Mouse (Mus musculus): Measurements from ENCODE around the gene Trim67.
"Not testable (repeated sequence)": the region's sequence is repeated elsewhere in the genome, so short reads cannot be mapped to it uniquely, and the experiment has no call there.

Trim67 gene

DNA sequence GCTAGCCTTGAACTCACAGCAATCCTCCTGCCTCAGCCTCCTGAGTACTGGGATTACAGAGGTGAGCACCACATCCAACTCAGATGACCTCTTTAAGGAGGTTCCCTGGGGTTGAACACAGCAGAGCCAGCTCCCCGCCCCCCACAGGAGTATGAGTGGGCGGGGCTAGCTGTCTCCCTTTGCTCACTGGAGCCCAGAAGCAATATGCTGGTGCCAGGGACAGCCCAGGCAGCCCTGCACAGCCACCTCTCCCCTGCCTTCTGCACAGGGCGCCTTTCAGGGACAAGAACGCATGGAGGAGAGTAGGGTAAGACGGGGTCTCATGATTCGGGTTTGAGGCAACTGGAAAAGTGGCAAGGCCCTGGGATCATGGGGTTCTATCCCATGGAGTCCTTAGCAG lies 38.6 kb downstream of the Trim67 start:
- no peak for DNase-seq (ENCODE audit: low spot score in 2 of 2)

DNA sequence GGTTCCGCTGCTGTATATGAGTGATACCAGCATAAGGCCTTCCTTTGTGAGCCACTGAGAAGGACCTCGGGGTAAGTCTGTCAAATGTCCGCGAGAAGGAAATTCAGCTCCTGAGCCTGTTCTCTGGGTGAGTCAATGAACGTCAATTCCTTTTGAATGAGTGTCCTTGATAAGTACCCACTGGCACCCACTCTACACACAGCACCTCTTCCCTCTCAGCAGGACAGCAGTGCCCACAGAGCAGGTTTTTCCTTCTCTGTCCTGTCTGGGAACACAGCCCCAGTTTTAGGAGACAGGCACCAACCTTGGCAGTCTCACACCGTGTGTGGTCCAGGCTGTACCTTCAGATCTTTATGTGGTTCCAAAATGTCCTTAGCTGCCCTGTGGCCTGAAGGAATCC lies 39.0 kb downstream of the Trim67 start:
- DNase-seq (ENCODE audit: low spot score in 2 of 2) = no peak

DNA sequence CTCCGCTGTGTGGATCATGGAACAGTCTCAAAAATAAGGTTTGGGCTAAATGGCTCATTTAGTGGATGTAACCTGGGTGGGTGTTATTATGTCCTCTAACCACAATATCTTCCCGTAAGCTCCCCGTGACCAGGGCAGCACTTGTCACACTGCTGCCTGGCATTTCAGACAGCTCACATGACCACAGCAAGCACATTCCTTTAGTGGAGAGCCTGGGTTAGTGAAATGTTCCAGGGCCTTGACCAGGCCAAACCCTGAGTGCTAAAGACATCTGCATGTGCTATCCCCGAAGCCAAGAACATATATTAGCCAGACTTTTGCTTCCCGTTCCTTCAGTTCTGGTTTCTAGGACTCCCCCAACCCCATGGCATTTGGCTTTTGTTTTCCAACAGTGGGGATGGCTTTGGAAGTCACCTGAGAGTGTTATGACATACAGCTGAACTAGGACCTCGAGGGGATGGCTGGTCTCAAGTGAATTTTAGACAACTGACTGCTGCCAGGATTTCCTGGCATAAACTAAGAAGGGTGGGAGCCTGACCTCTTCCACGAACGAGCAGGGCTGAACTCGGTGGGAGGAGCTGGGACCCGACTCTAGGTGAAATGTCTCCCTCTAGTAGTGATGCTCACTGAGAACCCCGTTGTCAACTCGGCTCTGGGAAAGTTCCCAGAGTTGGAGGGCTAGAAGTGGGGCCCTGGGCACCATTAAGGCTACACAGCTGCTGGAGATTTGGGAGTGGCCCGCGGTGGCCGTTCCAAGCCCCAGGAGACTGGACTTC lies 40.7 kb downstream of the Trim67 start:
- no peak for DNase-seq (ENCODE audit: low spot score in 2 of 2)

DNA sequence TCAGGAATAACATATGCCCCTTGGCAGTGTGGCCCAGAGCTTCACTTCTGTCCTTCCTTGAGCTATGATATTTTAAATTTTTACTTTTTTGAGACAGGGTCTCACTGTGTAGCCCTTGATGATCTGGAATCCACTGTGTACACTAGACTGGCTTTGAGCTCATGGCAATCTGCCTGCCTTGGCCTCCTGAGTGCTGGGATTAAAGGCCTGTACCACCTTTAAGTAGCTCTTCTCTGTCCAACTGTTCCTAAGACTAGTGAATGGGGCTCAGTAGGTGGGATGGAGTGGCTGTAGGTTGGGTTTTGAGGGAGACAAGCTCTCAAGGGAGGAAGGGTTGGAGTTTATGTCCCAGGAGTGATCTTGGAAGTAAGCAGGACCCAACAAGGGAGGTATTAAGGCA lies 43.0 kb downstream of the Trim67 start:
- no peak for DNase-seq (ENCODE audit: low spot score in 2 of 2)

DNA sequence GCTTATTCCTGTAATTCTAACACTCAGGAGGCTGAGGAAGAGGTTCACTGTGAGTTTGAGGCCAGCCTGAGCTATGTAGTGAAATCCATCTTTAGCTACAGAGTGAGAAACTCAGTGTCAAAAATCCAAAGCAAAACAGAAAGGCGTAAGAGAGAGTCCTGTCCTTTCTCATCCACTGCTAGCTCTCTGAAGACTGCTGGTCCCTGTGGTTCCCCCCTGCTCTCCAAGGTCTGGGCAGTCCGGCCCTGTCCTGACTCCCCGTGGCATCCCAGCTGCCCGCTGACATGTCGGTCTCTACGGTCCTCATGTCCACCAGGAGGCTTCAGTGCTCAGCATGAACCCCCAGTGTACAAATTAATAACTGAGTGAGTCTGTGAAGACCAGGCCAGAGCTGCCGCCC lies 43.4 kb downstream of the Trim67 start:
- no peak for DNase-seq (ENCODE audit: low spot score in 2 of 2)

DNA sequence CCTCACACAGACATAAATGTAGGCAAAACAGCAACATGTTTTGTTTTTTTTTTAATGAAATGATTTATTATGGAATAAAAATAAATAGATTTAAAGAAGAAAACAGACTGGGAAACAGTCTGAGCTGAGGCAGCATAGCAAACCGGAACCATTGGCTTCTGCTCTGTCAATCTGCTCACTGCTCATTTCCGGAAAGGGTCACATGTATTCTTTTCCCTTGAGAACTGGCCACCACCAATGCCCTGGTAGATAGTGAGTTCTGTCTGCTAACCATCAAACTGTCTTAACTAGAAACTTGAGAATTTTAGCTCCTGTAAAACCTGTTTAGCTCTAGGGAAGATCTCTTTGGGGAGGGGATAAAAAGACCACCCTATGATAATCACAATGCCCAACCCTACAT lies 44.0 kb downstream of the Trim67 start:
- no peak for DNase-seq (ENCODE audit: low spot score in 2 of 2)

DNA sequence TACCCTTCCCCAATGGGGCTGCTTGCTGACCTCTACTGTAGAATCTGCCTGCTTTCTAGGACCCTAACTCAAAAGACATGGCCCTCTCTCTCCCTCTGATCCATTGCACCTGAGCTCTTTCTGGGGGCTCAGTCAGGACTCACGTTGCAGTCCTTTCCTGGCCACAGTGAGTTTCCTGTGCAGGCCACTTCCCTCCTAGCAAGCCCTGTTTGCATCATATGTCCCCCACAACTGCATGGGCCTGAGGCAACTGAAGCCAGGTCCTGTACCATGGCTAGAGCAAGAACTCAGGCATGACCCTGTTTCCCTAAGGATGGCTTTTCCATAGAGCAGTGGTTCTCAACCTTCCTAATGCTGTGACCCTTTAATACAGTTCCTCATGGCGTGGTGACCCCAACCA lies 45.1 kb downstream of the Trim67 start:
- DNase-seq (ENCODE audit: low spot score in 2 of 2) = no peak

DNA sequence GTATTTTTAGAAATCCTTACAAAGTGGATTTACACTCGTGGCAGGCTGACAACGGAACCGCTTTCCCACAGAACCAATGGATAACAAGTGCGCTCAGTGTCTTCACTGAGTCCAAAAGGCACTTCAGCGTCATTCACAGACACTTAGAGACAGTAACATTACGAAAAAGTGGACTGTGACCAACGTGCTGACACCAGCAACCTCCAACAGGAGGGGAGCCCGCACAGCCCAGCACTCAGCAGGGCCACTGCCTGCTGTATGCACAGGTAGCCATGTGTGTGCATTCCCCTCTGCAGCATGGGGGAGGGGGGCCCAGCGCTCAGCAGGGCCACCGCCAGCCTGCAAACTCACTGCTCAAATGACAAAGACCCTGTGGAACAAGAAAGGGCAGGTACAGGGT lies 46.5 kb downstream of the Trim67 start:
- no peak for DNase-seq (ENCODE audit: low spot score in 2 of 2)

DNA sequence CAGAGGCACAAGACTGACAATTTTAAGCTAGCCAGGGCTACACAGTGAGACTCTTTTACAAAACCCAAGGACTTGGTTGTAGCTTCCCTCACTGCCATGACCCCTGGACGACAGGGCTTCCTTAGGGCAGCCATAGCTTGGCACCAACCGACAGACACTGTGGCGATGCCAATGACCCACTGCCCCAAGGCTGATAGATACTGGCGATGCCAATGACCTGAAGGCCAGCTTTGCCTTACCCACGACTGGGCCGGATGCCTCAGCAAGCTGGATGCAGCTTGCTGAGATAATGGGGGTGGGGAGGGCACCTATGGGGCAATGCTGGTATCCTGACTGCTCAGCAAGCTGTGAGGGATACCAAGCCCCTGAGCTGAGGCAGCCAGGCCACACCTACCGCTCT lies 48.0 kb downstream of the Trim67 start:
- DNase-seq (ENCODE audit: low spot score in 2 of 2) = no peak

DNA sequence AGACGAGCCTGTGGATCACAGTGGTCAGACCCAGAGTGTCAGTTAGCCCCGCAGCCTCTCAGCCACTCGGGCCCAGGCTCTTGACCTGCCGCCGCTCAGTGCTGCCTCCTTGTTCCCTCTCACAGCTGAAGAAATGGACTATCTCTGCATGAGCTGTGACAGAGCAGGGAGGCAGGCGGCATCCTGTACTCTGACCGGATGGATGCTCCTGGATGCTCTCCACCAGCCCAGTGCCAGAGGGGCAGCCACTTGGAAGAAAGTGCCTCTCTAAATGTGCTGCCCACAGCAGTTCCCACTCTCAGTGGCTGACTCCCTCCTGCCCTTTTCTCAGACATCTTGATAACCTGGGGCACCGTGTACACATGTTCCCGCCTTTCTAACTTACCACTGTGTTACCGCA lies 48.9 kb downstream of the Trim67 start:
- no peak for DNase-seq (ENCODE audit: low spot score in 2 of 2)

DNA sequence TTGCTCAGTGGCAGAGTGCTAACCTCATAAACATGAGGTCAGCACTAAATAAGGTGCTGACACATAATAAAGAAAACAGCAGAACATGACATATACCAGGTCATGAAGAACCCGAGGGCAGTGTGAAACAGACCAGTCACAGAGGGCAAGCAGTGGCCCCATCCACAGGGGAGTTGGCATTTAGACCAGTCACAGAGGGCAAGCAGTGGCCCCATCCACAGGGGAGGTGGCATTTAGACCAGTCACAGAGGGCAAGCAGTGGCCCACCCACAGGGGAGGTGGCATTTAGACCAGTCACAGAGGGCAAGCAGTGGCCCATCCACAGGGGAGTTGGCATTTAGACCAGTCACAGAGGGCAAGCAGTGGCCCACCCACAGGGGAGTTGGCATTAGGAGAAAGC lies 50.0 kb downstream of the Trim67 start:
- DNase-seq (ENCODE audit: low spot score in 2 of 2) = not testable (repeated sequence)

DNA sequence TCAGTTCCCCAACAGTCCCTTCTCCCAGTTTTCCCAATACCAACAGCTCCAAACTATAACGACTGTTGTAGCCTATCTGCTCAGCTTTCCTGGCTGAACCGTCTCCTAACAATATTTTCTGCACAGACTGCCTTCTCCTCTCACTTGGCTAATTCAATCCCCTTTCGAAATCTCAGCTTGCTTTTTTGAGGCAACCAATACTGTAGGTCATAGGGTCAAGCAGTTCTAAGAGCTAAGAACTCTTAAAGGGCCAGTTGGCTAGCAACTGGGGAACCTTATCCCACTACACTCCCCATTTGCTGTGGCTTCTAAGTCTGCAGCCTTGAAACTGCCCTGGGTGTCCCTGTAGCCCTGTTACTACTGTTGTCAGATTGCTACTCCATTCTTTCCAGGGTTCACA lies 52.2 kb downstream of the Trim67 start:
- DNase-seq (ENCODE audit: low spot score in 2 of 2) = no peak

DNA sequence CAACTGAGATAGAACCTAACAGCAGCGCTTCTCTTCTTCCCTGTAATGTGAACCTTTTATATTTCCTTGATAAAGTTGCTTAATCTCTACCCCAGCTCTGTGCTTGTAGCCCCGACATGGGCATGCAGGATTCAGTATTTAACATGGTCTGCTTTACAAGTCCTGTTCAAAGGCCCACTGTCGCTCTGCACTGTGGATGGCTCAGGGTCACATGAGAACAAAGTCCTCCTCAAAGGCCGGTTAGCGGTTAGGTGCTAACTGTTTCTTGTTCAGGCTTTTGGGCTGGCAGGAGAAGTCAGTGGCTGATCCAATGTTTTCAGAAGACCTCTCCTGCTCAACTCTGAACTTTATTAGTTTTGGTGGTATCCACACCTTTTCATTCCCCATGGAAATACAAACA lies 52.7 kb downstream of the Trim67 start:
- no peak for DNase-seq (ENCODE audit: low spot score in 2 of 2)

DNA sequence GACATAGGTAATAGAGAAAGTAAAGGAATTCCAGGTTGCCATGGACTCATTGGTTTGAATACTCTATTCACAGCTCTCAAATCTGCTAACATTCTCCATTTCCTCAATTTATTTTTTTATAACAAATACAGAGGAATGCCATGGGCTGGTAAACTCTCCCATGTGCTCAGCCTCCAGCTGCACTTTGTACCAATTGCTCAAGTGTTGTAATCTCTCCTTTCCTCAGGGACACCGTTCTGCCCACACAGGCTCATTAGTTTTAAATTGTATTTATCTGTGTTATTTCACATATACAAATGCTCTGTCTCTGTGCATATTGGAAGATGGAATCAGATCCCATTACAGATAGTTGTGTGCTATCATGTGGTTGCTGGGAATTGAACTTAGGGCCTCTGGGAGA lies 60.6 kb downstream of the Trim67 start:
- no peak for DNase-seq (ENCODE audit: low spot score in 2 of 2)

DNA sequence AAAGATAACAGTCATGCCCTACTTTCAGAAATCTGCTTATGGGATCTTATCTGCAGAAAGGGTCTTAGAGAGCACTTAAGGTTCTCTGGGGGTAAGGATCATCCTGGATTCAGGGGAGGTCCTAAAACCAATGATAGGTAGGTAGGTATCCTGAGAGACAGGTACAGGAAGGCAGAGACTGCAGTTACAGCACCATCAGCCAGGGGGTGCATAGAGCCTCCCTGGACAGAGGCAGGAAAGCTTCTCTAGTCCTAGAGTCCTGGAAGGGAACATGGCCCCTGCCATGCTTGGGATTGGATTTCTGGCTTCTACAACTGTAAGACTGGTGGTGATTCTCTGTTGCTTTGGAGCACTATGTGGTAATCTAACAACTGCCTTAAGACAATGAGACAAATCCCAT lies 66.6 kb downstream of the Trim67 start:
- no peak for DNase-seq (ENCODE audit: low spot score in 2 of 2)

DNA sequence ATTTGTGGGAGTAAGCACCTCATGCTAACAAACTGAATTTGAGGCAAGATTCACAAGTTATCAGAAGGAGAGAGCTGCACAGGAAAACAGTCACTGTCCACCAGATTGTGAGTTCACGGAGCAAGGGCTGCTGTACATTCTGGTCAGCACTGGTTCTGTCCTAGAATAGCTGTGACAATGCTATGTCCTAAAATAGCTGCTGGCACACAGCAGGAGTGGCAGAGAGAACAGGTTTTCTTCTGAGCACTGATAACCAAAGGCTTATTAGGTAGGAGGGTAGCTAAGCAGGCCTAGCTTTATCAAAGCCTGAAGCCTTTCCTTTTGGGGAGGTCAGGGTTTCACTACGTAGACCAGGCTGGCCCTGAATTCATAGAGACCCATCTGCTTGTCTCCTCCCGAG lies 67.3 kb downstream of the Trim67 start:
- no peak for DNase-seq (ENCODE audit: low spot score in 2 of 2)

DNA sequence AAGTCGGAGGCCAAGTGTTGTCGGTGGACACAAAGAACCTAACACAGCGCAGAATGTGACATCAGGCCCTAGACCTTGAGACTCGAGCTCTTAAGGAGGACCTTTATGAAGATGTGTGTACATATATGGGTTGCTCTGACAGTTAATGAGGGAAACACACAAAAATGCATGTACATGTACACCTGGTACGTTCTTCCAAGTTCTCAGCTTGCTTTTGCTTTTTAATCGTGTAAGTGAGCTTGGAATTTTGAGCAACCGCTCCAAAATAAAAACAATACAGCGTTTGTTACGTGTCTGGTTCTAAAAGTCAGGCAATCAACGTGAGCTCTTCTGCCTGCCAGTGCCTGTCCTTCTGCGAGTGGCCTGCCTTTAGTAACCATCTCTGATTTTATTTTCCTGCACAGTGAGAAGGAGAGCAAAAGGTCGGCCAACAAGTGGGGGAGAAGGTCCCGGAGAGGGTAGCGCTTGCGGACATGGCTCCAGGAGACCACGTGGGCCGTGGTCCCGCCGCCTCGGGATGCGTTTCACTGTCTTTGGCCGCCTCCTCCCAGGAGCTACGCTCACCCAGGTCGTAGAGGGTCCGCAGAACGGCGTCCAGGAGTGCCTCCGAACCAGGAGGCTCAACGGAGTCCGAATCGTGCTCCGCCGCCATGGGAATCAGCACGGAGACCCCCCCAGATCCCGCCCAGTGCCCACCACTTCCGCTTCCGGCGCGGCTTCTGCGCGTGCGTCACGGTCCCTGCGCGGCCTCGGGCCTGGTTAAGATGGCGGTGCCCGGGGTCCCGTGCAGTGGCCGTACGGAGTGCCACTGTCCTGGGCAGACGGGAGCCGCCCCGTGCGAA lies 69.7 kb downstream of the Trim67 start, which contains the start of the genes Gnpat and 2810004N23Rik:
Gene Gnpat (plus strand): TSS at position 713 of the 842 bp plus-strand sequence.
Gene 2810004N23Rik (minus strand): TSS at position 800 of the 842 bp plus-strand sequence.
- DNase-seq (ENCODE audit: low spot score in 2 of 2) = peak; percentile 91 to 96

DNA sequence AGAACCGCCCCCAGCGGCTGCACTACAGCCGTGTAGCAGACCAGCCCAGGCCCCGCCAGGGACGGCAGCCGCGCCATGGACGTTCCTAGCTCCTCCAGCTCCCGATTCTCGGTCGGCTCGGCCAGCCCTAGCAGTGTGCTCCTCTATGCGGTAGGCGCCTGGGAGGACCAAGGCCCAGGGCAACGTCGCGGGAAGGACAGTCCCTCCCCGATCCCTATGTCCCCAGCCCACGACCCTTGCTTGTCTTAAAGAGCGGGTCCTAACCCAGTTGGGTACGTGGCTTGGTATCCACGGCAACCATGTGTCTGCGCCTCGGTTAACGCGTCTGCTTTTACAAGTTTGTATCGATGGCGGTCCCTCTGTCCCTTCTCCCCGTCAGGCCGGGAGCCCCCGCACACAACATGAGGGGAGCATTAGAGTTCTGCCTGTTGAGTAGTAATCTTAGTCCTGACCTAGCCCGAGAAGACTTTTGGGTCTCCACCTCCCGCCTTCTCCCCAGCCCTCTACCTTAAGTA lies 70.3 kb downstream of the Trim67 start:
- DNase-seq (ENCODE audit: low spot score in 2 of 2) = no peak

DNA sequence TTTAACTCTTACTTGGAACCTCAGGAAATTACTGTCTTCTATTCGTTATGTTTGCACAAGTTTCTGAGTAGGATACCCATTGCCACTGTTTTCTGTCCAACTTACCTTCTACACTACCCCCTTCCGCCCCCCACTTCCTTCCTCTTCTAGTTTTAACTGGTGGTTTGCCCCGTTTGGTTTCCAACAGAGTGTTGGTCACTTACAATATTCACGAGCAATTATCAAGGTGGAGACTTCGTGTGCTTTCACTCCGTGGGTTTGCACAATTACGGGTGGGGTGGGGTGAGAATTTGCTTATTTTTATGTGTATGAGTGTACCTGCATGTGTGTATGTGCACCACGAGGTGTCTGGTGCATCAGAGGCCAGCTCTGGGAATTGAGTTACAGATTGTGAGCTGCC lies 70.8 kb downstream of the Trim67 start:
- no peak for DNase-seq (ENCODE audit: low spot score in 2 of 2)

DNA sequence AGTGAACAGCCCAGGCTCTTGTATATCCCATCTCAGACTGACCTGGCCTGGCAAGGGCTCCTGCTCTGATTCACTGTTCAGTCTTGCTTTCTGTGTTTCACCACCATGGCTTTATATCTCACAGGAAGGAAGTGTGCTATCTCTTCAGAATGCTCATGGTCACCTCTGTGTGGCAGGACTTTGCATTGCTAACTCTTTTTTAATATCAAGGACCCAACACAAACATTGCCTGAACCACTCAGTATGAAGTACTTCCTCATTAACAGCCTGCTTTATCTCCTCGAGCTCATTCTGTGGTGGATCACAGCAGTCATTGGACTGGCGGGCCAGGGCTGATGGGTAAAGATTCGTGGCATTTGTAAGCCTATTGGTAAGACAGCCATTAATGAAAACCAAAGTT lies 73.8 kb downstream of the Trim67 start:
- DNase-seq (ENCODE audit: low spot score in 2 of 2) = no peak

DNA sequence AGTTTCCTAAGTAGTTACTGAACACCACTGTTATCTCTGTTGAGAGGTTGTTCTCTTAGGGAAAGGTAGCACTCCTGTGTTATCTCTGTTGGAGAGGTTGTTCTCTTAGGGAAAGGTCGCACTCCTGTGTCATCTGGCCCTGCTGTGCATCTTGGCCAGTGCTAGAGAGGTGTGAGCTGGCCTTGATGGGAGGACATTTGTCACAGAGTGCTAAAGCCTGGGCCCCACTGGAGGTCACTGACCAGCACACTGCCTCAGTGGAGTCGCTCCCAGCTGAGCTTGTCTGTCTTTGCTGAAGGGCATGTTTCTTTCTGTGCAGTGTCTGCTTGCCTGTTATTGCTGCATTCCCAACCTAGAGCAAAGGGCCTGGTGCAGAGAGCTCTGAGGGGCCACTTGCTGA lies 74.2 kb downstream of the Trim67 start:
- no peak for DNase-seq (ENCODE audit: low spot score in 2 of 2)

DNA sequence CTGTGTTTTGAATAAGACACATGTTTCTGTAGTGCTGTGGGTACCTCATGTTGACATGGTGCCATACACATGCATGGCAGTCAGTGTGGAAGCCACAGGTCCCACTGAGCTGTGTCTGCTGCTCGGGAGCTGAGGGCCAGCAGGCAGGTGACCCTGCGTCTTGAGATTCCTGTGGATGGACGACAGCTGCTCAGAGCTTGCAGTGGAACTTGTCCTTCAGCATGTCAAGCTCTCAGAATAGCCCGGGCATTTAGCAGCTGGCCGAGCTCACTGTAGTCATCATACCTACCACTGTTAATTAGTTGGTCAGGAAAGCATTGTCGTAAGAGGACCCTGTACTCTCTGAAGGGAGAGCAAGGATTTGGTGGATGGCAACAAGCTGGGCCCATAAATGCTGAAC lies 76.8 kb downstream of the Trim67 start:
- no peak for DNase-seq (ENCODE audit: low spot score in 2 of 2)

DNA sequence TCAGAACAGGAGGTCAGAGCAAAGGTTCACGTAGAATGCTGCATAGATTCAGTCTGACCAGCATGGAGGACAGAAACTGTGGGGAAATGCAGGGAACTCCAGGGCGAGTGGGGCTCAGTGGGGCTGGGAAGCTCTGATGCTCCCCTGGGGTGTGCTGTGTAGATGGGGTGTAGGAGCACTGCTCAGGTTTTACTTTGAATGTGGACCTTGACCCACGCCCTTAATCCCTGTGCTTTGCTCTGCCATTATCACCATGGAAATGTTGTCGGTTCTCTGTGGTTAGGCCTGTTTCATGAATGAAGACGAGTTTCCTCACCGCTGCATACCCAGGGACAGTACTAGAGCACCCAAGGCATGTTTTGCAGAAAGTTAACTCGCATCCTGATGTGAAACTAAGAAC lies 78.6 kb downstream of the Trim67 start:
- no peak for DNase-seq (ENCODE audit: low spot score in 2 of 2)

Measured in right cerebral cortex, adult 2 months (tissue).